In the genomic region with DNA sequence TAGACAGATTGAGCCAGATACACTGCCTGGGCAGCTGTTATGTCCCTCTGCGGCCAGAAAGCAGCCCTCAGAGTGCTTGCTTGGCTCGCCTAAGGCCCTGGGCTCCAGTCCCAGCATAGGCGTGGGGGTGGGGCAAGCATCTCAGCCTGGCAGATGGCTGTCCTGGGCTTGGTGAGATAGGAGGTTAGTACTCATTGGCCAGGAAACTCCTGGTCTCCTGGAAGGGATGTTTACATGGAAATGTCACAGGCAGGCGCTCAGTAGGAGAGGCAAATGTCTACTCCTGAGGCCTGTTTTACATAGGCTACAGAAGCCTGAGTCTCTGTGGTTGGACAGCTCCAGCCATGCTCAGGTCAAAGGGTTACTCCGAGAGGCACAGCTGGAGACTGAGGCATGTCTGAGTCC, we compare ENCODE assay signal across 8 mouse cellular contexts. TPM values are rescaled to one million over a fixed set of nuclear protein-coding genes. Genes with fewer than 3 reads are reported as not detected.
DNase-seq lines count a peak whose midpoint lies in the region; ATAC-seq and TF ChIP-seq lines count a peak whose summit lies in the region.

No protein-coding gene starts in this region.

- H3K4me3 ChIP-seq in ES-Bruce4 (ENCODE audit: low read depth, low read length), result no peak overlapping the region
- no peak overlapping the region for H3K4me3 ChIP-seq in heart, embryonic 13.5 days
- no peak overlapping the region for H3K4me3 ChIP-seq in midbrain, embryonic 11.5 days (ENCODE audit: low read depth, low read length)

- 14% methylated on average over 5 of the region's 5 CpGs for WGBS in heart, embryonic 13.5 days
- 19% methylated on average over 5 of the region's 5 CpGs for WGBS in midbrain, embryonic 11.5 days

- peaks cover 3% of the 10 kb centered on the region for H3K4me1 ChIP-seq in ES-Bruce4 (ENCODE audit: control insufficient read depth, insufficient read depth, low read length)
- H3K4me1 ChIP-seq in heart, embryonic 13.5 days, result peaks cover 18% of the 10 kb centered on the region
- peaks cover 11% of the 10 kb centered on the region for H3K4me1 ChIP-seq in midbrain, embryonic 11.5 days (ENCODE audit: control insufficient read depth, insufficient read depth, low read length)

- DNase-seq in adrenal gland, postnatal 36 days, result peak; percentile 45 to 76
- peak; percentile 50 to 88 for DNase-seq in left cerebral cortex, postnatal 10 days (ENCODE audit: extremely low spot score in 1 of 2, low spot score in 2 of 2)
- DNase-seq in midbrain, embryonic 11.5 days (ENCODE audit: low spot score, missing footprints), result peak; percentile 90
- DNase-seq in spleen, postnatal 14 days (ENCODE audit: low spot score in 2 of 2), result peak; percentile 51 to 55

- no peak overlapping the region for H3K4me2 ChIP-seq in heart, embryonic 13.5 days
- H3K4me2 ChIP-seq in midbrain, embryonic 11.5 days, result no peak overlapping the region

- no peaks in the 10 kb centered on the region for H3K9me3 ChIP-seq in ES-Bruce4 (replicated peaks; ENCODE audit: control insufficient read depth, insufficient read depth, low read length, poor library complexity, severe bottlenecking)
- H3K9me3 ChIP-seq in heart, embryonic 13.5 days, result no peaks in the 10 kb centered on the region
- no peaks in the 10 kb centered on the region for H3K9me3 ChIP-seq in midbrain, embryonic 11.5 days (ENCODE audit: control insufficient read depth, low read length)

- H3K27me3 ChIP-seq in ES-Bruce4 (ENCODE audit: control insufficient read depth, insufficient read depth, low read length, poor library complexity, severe bottlenecking), result no peaks in the 10 kb centered on the region
- H3K27me3 ChIP-seq in heart, embryonic 13.5 days (replicated peaks), result peaks cover 15% of the 10 kb centered on the region
- peaks cover 8% of the 10 kb centered on the region for H3K27me3 ChIP-seq in midbrain, embryonic 11.5 days (ENCODE audit: control insufficient read depth, insufficient read depth, low read length)

- no peak for TF ChIP-seq POLR2A in ES-Bruce4 (IDR thresholded peaks at IDR 0.05; ENCODE audit: insufficient read depth, low read length)

- H3K36me3 ChIP-seq in ES-Bruce4 (ENCODE audit: control insufficient read depth, insufficient read depth, low read length, poor library complexity, severe bottlenecking), result no peaks in the 10 kb centered on the region
- no peaks in the 10 kb centered on the region for H3K36me3 ChIP-seq in heart, embryonic 13.5 days
- H3K36me3 ChIP-seq in midbrain, embryonic 11.5 days (ENCODE audit: control insufficient read depth, insufficient read depth, low read length), result no peaks in the 10 kb centered on the region

- H3K27ac ChIP-seq in ES-Bruce4 (ENCODE audit: insufficient read depth, low read length), result peak overlapping the region; percentile 52
- H3K27ac ChIP-seq in heart, embryonic 13.5 days (replicated peaks), result peak overlapping the region; percentile 65
- H3K27ac ChIP-seq in midbrain, embryonic 11.5 days (ENCODE audit: low read depth, low read length), result no peak overlapping the region; the same call in 1 of the 2 replicates

- peak; percentile 79; the same call in 1 of the 2 replicates for TF ChIP-seq EP300 in ES-Bruce4 (IDR thresholded peaks at IDR 0.05; ENCODE audit: insufficient read depth, low read depth, low read length)

- intact Hi-C loops in left cerebral cortex, postnatal 10 days (cut with DNase I), result no loop called here

- no peak overlapping the region for H3K9ac ChIP-seq in ES-Bruce4 (ENCODE audit: low read depth, poor library complexity, severe bottlenecking)
- H3K9ac ChIP-seq in heart, embryonic 13.5 days, result no peak overlapping the region
- H3K9ac ChIP-seq in midbrain, embryonic 11.5 days (ENCODE audit: low read length), result no peak overlapping the region

- no peak for TF ChIP-seq CTCF in ES-Bruce4 (IDR thresholded peaks at IDR 0.05; ENCODE audit: low read depth, low read length)

- ATAC-seq in erythroid progenitor cell, adult 5-6 weeks (replicated peaks; ENCODE audit: low FRiP score, poor library complexity, severe bottlenecking), result peak; percentile 86
- ATAC-seq in heart, embryonic 13.5 days (ENCODE audit: extremely low read depth, insufficient number of reproducible peaks, low FRiP score, low TSS enrichment), result peak; percentile 52; the same call in 1 of the 2 replicates
- ATAC-seq in midbrain, embryonic 11.5 days (ENCODE audit: low FRiP score), result peak; percentile 57
- ATAC-seq in activated CD4-positive, CD25-positive, alpha-beta regulatory T cell, adult 4 months, result no peak

RNA-seq across cellular contexts. Expression of a gene that starts 5.6 kb away (rescaled TPM):
- 16.9 and 17.4 TPM in 2 replicates for polyA plus RNA-seq in ES-Bruce4 (2011; ENCODE audit: insufficient read depth, insufficient read length, low read depth, missing spikeins)
- 10 to 100 TPM; 16.4 to 16.7 TPM for total RNA-seq in adrenal gland, postnatal 36 days (2021)
- total RNA-seq in erythroid progenitor cell, adult 5-6 weeks (2015; ENCODE audit: low replicate concordance), result 98.0 and 113 TPM in 2 replicates
- total RNA-seq in erythroid progenitor cell, adult 5-6 weeks (2017; ENCODE audit: low replicate concordance), result 24.0 and 36.8 TPM in 2 replicates
- polyA plus RNA-seq in heart, embryonic 13.5 days (2015; fragmentation: Nextera tagmentation; extraction: Ambion mirVana), result 6.0 and 6.4 TPM in 2 replicates
- 10 to 100 TPM; 90.0 to 99.6 TPM for total RNA-seq in left cerebral cortex, postnatal 10 days (2021)
- polyA plus RNA-seq in midbrain, embryonic 11.5 days (2014; fragmentation: Nextera tagmentation; extraction: Ambion mirVana), result 11.7 and 12.7 TPM in 2 replicates
- polyA plus RNA-seq in activated CD4-positive, CD25-positive, alpha-beta regulatory T cell, adult 4 months (2017; shearing (Covaris generic)), result 10 to 100 TPM; 24.5 to 25.5 TPM

RNA-seq across cellular contexts. Expression of a gene that starts 34.3 kb away (rescaled TPM):
- polyA plus RNA-seq in ES-Bruce4 (2011; ENCODE audit: insufficient read depth, insufficient read length, low read depth, missing spikeins), result 7.0 and 9.3 TPM in 2 replicates
- 1 to 10 TPM; 6.3 to 9.5 TPM for total RNA-seq in adrenal gland, postnatal 36 days (2021)
- total RNA-seq in erythroid progenitor cell, adult 5-6 weeks (2015; ENCODE audit: low replicate concordance), result not detected in 2 replicates
- 1.7 TPM in 1 of 2 replicates, not detected in the other for total RNA-seq in erythroid progenitor cell, adult 5-6 weeks (2017; ENCODE audit: low replicate concordance)
- polyA plus RNA-seq in heart, embryonic 13.5 days (2015; fragmentation: Nextera tagmentation; extraction: Ambion mirVana), result 0.59 and 0.70 TPM in 2 replicates
- total RNA-seq in left cerebral cortex, postnatal 10 days (2021), result 1 to 10 TPM; 9.5 to 9.6 TPM
- polyA plus RNA-seq in midbrain, embryonic 11.5 days (2014; fragmentation: Nextera tagmentation; extraction: Ambion mirVana), result 0.72 and 1.1 TPM in 2 replicates
- polyA plus RNA-seq in activated CD4-positive, CD25-positive, alpha-beta regulatory T cell, adult 4 months (2017; shearing (Covaris generic)), result not detected
